ENCODE assay signal across 11 mouse cellular contexts in genomic region chr3:97654901-97655300, GRCm38 (mm10). TPM values are rescaled to one million over a fixed set of nuclear protein-coding genes. Genes with fewer than 3 reads are reported as not detected.
A peak's percentile ranks its signal among the peaks of the same experiment; 100 is the strongest.
DNase-seq lines count a peak whose midpoint lies in the region; ATAC-seq lines count a peak whose summit lies in the region.
"Had no signal": no experiment of that assay in that cellular context is flagged by ENCODE, and none has a peak within 500 bp of the region (broad histone marks: within the 10 kb centered on the region; RNA-seq: fewer than 3 reads in every experiment).

No protein-coding gene starts in this region.

- H3K27ac ChIP-seq in hindbrain, embryonic 10.5 days = no peak overlapping the region
- H3K27ac ChIP-seq in hindbrain, embryonic 13.5 days = no peak overlapping the region

- 0 out of 2 replicates have a peak, but pooled peaks cover 3% of the 10 kb centered on the region for H3K9me3 ChIP-seq in hindbrain, embryonic 10.5 days
- H3K9me3 ChIP-seq in hindbrain, embryonic 13.5 days = no peaks in the 10 kb centered on the region

- WGBS in hindbrain, embryonic 10.5 days = 80% methylated on average over 8 of the region's 8 CpGs
- WGBS in hindbrain, embryonic 13.5 days = 86% methylated on average over 8 of the region's 8 CpGs

- ATAC-seq in hindbrain, embryonic 13.5 days (ENCODE audit: low FRiP score) = no peak

- H3K36me3 ChIP-seq in hindbrain, embryonic 10.5 days = no peaks in the 10 kb centered on the region
- no peaks in the 10 kb centered on the region for H3K36me3 ChIP-seq in hindbrain, embryonic 13.5 days

- no peak overlapping the region for H3K4me2 ChIP-seq in hindbrain, embryonic 13.5 days

- peak; percentile 17 for DNase-seq in hindbrain, embryonic 10.5 days (ENCODE audit: low spot score)
- DNase-seq in A20 (ENCODE audit: low read depth, low spot score) (peak; percentile 62), MN1 (ENCODE audit: low spot score) (peak; percentile 14)
- peak; percentile 57 for DNase-seq in lung, postnatal 36 days
- no peak for DNase-seq in frontal cortex, postnatal 36 days (ENCODE audit: low spot score in 2 of 2)
- no peak for DNase-seq in left cerebral cortex, adult 8-10 months (ENCODE audit: low spot score in 2 of 2)
- no peak for DNase-seq in cerebellum, adult 8-10 months
- DNase-seq: cerebellum, adult 11-12 months had no signal

- H3K9ac ChIP-seq in hindbrain, embryonic 13.5 days = no peak overlapping the region

- H3K27me3 ChIP-seq in hindbrain, embryonic 10.5 days (ENCODE audit: insufficient read depth, poor library complexity, severe bottlenecking) = no peaks in the 10 kb centered on the region
- H3K27me3 ChIP-seq in hindbrain, embryonic 13.5 days = no peaks in the 10 kb centered on the region

- H3K4me1 ChIP-seq in hindbrain, embryonic 10.5 days (replicated peaks) = peaks cover 17% of the 10 kb centered on the region
- H3K4me1 ChIP-seq in hindbrain, embryonic 13.5 days (replicated peaks) = peaks cover 13% of the 10 kb centered on the region

- H3K4me3 ChIP-seq in hindbrain, embryonic 10.5 days = no peak overlapping the region
- no peak overlapping the region for H3K4me3 ChIP-seq in hindbrain, embryonic 13.5 days

RNA-seq across cellular contexts. Expression of gene Prkab2, which starts 3.1 kb away (rescaled TPM):
- 6.4 and 7.4 TPM in 2 replicates for polyA plus RNA-seq in hindbrain, embryonic 10.5 days (2016; fragmentation: Nextera tagmentation; extraction: Ambion mirVana)
- polyA plus RNA-seq in hindbrain, embryonic 13.5 days (2015; fragmentation: Nextera tagmentation; extraction: Ambion mirVana) = 9.2 and 9.7 TPM in 2 replicates
- 10 to 100 TPM; 27.4 to 28.4 (median 27.6) TPM for total RNA-seq in left cerebral cortex, adult 8-10 months (2022)

RNA-seq across cellular contexts. Expression of gene Gm17651, which starts 19.6 kb away (rescaled TPM):
- not detected in 2 replicates for polyA plus RNA-seq in hindbrain, embryonic 10.5 days (2016; fragmentation: Nextera tagmentation; extraction: Ambion mirVana)
- polyA plus RNA-seq in hindbrain, embryonic 13.5 days (2015; fragmentation: Nextera tagmentation; extraction: Ambion mirVana) = not detected in 2 replicates
- total RNA-seq in left cerebral cortex, adult 8-10 months (2022) = not detected
- total RNA-seq: hematopoietic stem cell, adult 5-6 weeks had no signal
- polyA plus RNA-seq: urinary bladder, adult 2 months had no signal

RNA-seq across cellular contexts. Expression of gene Fmo5, which starts 26.3 kb away (rescaled TPM):
- polyA plus RNA-seq in hindbrain, embryonic 10.5 days (2016; fragmentation: Nextera tagmentation; extraction: Ambion mirVana) = 0.50 and 0.76 TPM in 2 replicates
- 0.57 and 0.69 TPM in 2 replicates for polyA plus RNA-seq in hindbrain, embryonic 13.5 days (2015; fragmentation: Nextera tagmentation; extraction: Ambion mirVana)
- total RNA-seq in left cerebral cortex, adult 8-10 months (2022) = 1 to 10 TPM; 4.2 to 4.8 (median 4.3) TPM

RNA-seq across cellular contexts. Expression of gene Chd1l, which starts 44.9 kb away (rescaled TPM):
- polyA plus RNA-seq in hindbrain, embryonic 10.5 days (2016; fragmentation: Nextera tagmentation; extraction: Ambion mirVana) = 17.5 and 21.5 TPM in 2 replicates
- 6.8 and 7.2 TPM in 2 replicates for polyA plus RNA-seq in hindbrain, embryonic 13.5 days (2015; fragmentation: Nextera tagmentation; extraction: Ambion mirVana)
- total RNA-seq in left cerebral cortex, adult 8-10 months (2022) = 10 to 100 TPM in 1 of 4 experiments, 1 to 10 TPM in 3; 7.8 to 10.5 (median 8.6) TPM

Comparison
In these comparisons a context has a peak if more than half of its experiments do, and no peak if none do; other contexts are left out.
1. DNase-seq: peak in hindbrain, embryonic 10.5 days (single experiment), A20 (single experiment), MN1 (single experiment) and lung, postnatal 36 days (single experiment); none in frontal cortex, postnatal 36 days (0 of 2), left cerebral cortex, adult 8-10 months (0 of 2) and cerebellum, adult 8-10 months (single experiment).